Mouse (Mus musculus) lung, postnatal 10 days (tissue): Measurements from ENCODE around the gene Gm36028.

ENCODE experiments used
- DNase-seq: peaks from one replicate; pipeline ENCODE4 v3.0.0; 2021

The Gm36028 gene

GRCm38 (mm10) chr16:37861029-37861428, at the start of gene Gm36028:
Gm36028 (minus strand) TSS chr16:37861146.
- no peak for DNase-seq

DNA sequence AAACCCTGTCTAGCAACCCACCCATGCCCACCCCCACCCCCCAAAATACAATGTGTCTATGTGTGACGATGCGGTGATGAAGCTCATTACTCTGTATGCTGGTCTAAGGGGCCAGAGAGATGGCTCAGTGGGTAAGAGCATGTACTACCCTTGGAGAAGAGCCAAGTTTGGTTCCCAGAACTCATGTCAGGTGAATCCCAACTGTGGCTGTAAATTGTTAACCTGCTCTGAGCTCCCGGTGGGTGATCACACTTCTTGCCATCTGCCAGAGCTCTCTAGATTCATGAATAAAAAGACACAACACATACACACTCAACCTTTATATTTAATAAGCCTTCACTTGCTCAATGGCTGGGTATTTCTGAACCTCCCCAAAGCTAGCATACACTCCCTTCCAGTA, 45.5 kb upstream of the Gm36028 start:
- no peak for DNase-seq

DNA sequence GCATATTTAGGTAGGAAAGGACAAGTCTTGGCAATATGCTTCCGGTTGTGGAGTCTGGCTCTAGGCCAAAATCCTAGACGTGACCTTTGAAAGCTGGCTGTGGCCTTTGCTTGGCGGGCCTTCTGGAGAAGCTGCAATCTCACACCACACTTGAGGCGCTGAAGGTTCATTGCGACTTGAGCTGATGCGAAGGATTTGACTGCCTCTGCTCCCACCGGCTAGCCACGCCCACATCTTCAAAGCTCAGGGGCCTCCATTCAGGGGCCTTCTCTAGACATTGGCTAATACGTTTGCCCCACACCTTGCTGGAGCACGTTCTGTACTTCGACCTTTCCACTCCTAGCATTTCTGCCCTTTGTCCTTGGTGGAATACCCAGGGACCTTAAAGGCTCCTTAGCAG, 40.4 kb upstream of the Gm36028 start:
- DNase-seq, result no peak

DNA sequence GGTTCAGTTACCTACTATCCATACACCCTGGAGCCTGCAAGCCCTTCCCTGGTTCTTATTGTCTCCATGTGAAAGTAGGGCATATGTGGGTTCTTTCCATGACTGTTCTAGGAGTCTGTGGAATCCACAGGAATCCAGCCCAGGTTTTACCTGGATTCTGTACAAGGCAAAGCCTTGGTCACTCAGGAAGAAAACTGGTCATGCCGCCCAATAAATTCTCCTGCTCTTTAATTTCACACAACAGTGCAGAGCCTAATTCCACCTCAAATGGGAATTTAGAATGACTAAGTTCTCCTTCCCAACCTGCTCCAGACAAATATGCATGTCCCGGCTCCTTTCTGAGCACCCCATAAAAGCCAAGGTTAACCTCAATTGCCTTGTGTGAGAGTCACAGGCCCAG, 38.4 kb upstream of the Gm36028 start:
- no peak for DNase-seq

DNA sequence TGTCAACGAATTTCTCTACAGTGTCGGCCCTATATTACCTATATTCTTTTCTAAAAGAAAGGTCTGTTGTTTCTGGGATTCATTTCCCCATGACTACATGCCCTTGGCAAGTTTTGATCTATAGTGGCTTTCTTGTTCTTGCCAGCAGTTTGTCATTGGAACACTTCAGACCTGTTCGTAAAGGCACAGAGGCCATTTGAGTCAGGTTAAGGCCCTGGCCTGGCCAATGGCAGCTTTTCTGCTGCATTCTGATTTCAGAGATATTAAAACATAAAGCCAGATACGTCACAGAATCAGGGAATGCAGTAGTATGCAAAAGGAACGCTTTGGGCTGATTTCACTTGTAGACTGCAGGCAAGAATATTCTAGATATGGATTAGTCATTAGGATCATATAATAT, 37.8 kb upstream of the Gm36028 start:
- DNase-seq, result no peak

- no peak for DNase-seq
Measured at GRCm38 (mm10) chr16:37893942-37894341, 33.0 kb upstream of the Gm36028 start.

GRCm38 (mm10) chr16:37893381-37893780, 32.4 kb upstream of the Gm36028 start:
- no peak for DNase-seq

GRCm38 (mm10) chr16:37892667-37893066, 31.7 kb upstream of the Gm36028 start:
- no peak for DNase-seq

- no peak for DNase-seq
Measured at GRCm38 (mm10) chr16:37888986-37889385, 28.0 kb upstream of the Gm36028 start.

DNA sequence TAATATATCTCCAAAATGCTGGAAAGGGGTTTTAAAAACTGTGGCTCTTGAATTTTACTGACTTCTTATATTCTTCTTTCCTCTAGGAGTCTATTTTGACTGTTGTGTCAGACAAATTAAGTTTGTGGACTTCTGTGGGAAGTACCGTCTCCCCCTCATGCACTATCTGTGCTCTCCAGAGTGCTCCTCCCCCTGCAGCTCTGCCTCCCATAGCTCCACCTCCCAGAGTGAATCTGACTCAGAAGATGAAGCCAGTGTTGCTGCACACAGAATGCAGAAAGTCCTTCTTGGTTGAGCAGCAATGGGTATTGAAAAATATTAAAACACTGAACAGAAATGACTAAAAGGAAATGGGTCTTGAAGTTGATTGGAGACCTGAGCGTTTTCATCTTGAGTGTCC, 20.2 kb upstream of the Gm36028 start:
- DNase-seq, result no peak

DNA sequence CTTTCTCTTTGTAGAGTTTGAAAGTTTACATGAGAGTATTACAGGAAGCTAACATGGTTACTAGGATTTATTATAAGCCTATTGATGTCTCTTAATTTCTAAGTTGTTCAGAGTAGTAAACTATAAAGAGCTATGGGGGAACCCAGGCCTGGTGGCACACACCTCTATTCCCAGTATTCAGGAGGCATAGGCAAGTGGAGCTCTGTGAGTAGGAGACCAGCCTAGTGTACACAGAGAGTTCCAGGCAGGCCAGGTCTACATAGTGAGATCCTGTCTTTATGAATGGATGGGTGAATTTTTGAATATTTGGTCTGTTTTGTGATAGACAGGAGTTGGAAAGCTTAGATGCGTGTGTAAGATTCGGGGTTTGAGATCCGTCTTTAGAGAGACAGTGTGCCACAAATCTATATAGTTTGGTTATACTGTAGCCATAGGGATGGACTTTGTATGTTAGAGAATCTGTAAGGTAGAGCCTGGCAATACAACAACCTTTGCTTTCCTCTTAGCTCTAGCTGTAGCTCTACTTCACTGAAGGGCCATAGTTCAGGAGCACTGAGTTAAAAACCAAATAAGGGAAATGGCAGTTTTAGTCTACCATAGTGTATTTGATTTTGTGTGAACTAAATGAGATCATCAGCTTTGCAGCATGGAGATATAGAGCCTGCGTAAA, 18.9 kb upstream of the Gm36028 start:
- DNase-seq, result no peak

- no peak for DNase-seq
Measured at GRCm38 (mm10) chr16:37878951-37879505, 18.1 kb upstream of the Gm36028 start.

DNA sequence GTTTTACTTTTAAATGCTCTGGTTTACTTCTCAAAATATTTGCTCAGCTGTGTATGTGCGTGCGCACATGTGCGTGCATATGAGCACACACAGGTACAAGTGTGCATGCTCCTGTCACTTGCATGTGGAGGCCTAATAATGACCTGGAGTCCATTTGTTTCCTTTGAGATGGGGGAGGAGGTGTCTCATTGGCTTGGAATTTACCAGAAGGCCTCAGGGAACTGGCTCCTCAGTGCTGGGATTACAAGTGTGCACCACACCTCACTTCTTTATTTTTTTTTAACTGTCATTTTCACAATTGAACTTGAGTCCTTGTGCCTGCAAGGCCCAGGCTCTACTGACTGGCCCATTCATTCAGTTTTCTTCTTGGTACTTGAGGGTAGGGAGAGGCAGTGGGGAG, 16.5 kb upstream of the Gm36028 start:
- no peak for DNase-seq

- no peak for DNase-seq
Measured at GRCm38 (mm10) chr16:37874501-37875235, 13.7 kb upstream of the Gm36028 start.

DNA sequence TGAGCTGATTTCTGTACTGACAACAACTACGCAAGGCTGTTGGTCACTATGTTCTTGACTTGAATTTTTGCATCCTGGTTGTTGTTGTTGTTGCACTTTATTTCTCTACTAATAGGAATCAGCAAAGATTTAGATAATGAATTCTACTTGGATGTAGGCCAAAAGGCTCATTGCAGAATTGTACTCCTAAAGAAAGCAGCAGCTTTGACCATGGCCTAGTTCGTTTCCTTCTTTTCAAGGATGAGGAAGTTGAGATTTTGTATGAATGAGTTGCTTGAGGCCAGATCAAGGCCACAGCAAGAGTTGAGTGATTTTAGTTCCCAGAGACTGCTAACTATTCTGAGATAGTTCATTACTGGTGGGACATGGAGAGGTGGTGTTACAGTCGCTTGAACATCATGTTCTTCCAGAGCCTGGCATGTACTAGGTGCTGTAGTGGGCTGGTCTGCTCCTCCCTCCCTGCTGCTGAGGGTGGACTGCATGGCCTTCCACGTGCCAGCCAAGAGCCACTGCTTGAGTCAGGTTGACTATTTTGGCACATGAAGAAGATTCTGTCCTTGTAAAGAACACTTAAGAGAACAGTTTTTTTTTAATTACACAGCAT, 10.3 kb upstream of the Gm36028 start:
- no peak for DNase-seq

DNA sequence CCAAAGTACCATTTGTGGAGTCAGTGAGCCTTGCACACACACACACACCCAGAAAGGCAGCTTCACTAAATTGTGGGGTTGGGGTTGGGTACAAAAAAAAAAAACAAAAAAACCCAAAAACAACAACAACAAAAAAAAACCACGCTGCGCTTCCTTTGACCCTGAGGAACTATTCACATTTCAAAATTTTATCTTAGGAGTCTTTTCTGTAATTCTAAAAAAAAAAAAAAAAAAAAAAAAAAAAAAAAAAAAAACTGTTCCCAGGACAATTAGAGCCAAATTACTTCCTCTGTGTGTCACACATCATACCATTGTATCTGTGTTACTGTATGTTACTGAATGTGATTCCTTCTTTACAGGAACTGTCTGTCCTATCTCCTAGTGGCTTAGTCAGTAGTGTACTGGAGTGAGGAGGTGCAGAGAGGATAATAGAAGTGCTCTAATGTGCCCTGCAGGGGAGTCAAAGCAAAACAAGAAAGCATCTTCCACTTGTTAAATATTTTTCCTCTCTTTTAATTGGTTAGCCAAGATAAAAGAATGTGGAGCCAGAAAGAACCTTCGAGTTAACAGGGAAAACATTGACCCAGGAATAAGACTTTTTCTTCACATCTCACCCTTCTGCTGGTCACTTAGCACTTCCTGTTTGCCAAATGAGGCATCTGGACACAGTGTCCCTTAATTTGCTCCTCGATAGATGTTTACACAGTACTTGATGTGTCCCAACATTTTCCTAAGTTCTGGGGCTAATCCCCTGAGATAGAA, 8.7 kb upstream of the Gm36028 start:
- no peak for DNase-seq

- DNase-seq, result peak; percentile 54
Measured at GRCm38 (mm10) chr16:37868506-37869469, 7.8 kb upstream of the Gm36028 start.

DNA sequence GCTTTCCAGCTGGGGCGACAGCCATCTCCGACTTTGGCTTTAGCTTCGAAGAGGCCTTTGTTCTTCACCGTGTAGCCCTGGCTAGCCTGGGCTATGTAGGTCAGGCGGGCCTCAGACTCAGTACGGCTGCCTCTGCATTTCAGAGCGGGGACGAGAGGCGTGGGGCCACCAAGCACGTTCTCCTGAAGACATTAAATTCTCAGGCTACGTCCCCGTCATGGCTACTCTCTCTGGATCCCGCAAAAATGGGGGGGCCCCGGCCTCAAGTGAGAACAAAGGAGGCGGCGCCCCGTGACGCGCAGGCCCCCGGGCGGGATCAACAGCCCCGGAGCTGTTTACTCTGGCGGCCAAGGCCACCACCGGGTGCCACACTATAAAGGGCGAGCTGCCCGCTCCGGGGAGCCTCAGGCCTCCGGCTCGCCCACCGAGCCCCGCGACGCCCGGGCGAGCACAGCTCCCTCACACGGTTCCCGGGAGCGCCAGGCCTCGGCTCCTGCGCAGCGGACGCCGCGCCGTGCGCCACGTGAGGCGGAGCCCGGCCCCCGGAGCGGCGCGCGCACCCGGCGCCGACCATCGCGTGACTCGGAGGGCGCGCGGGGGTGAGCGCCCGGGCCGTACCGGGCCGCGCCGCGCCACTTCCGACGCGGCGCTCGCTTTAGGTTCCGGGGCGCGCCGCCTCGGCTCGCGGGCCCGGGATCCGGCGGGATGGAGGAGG, 7.0 kb upstream of the Gm36028 start, which contains the start of gene Lrrc58:
Gene Lrrc58 (plus strand): TSS at position 599 of the 715 bp plus-strand sequence.
- DNase-seq, result peak; percentile 90

DNA sequence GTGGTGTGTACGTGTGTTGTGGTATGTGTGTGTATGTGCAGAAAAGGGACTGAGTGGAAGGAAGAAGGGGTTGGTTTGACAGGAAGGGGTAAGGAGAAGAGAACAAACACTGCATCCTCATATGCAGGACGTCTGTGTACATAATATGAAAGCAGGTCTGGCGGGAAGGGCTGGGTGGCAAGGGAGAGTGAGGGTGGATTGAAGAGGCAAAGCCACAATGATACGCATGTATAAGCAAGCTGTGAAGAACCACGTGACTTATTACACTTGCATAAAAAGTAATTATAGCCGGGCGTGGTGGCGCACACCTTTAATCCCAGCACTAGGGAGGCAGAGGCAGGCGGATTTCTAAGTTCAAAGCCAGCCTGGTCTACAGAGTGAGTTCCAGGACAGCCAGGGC, 4.9 kb upstream of the Gm36028 start:
- DNase-seq, result no peak

DNA sequence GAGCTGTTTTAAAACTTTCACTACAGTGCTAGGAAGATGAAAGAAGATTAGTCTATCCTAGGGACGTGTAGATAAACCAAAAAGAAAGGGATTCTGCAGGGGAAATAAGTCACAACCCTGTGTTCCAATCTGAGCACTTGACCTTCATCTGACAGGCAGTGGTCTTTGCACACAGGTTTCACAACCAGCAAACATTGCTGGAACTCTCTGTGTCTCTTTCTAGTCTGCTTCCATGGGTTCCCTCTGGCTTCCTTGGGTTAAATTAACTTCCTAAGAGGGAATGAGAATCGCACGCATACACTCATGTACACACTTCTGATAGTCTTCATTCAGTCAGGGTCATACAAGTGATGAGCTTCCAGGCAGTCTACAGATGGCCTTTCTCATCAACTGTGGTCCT, 2.9 kb upstream of the Gm36028 start:
- no peak for DNase-seq

DNA sequence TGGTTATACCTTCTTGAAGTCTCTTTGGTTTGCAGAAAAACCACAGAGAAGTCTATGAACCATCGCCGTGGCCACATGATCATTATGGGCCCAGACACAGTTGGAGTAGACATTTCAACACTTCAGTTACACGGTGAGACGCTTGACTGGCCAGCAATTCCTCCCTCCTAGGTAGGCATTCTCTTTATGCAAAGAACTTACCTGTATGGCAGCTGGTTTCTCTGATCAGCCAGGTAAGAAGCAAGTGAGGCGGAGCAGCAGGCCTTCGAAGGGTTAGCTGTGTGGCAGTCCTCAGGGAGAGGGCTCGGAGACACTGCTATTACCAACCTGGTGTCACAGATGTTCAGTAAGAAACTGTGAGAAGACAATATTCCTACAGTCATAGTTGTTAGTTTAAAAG, 733 bp downstream of the Gm36028 start:
- DNase-seq, result no peak
